Mouse (Mus musculus) brain, embryonic 14.5 days (tissue): ENCODE data around the gene Ogfod1. TPM values are rescaled to one million over a fixed set of nuclear protein-coding genes. Genes with fewer than 3 reads are reported as not detected.

Source experiments
- DNase-seq: peaks from one replicate; pipeline ENCODE4 v3.0.0-alpha.2; 2011; ENCODE audit warnings: low read depth
- CTCF ChIP-seq: fragments of 200-500 bp; IDR thresholded peaks from 2 replicates; pipeline ENCODE4 v1.5.1; 2012; ENCODE audit warnings: inconsistent platforms, mild to moderate bottlenecking, moderate library complexity, borderline replicate concordance; ENCODE audit not compliant: insufficient read depth, insufficient read length; ENCODE audit errors: extremely low read depth
- POLR2A ChIP-seq: fragments of 200-500 bp; IDR thresholded peaks from 2 replicates; pipeline ENCODE4 v1.6.1; 2012; ENCODE audit warnings: mild to moderate bottlenecking, inconsistent platforms, borderline replicate concordance; ENCODE audit not compliant: poor library complexity, insufficient read depth, insufficient read length, severe bottlenecking; ENCODE audit errors: extremely low read depth
- polyA plus RNA-seq: library from polyadenylated mRNA; depleted of rRNA; stranded (reverse); fragments of >200 nt; gene quantifications from 2 replicates; pipeline ENCODE4 v1.2.3, GENCODE M21; 2012; rRNA removed

The Ogfod1 gene
- polyA plus RNA-seq, 1 experiment: 13.4 TPM

GRCm38 (mm10) chr8:94094281-94094680 lies 57.3 kb downstream of the Ogfod1 start:
- TF ChIP-seq POLR2A: no peak
- no peak for TF ChIP-seq CTCF
- DNase-seq: no peak

- peak; percentile 100 for DNase-seq
- TF ChIP-seq POLR2A (peak; percentile 53; the same call in 1 of the 2 replicates), CTCF (peak; percentile 33; the same call in 1 of the 2 replicates)
Observed at GRCm38 (mm10) chr8:94098081-94098974, 61.3 kb downstream of the Ogfod1 start, which contains the start of gene Bbs2. Bbs2 (minus strand) TSS chr8:94098928.

- DNase-seq: peak; percentile 71
- TF ChIP-seq POLR2A: no peak
- TF ChIP-seq CTCF: no peak
Observed at GRCm38 (mm10) chr8:94098996-94099395, 62.0 kb downstream of the Ogfod1 start.

GRCm38 (mm10) chr8:94104146-94104545 lies 67.1 kb downstream of the Ogfod1 start:
- TF ChIP-seq CTCF (peak; percentile 27; the same call in 1 of the 2 replicates), POLR2A (no peak)
- DNase-seq: peak; percentile 58

GRCm38 (mm10) chr8:94107871-94108270 lies 70.9 kb downstream of the Ogfod1 start:
- no peak for DNase-seq
- TF ChIP-seq POLR2A: no peak
- TF ChIP-seq CTCF: no peak

- TF ChIP-seq CTCF: no peak
- no peak for TF ChIP-seq POLR2A
- DNase-seq: no peak
Observed at GRCm38 (mm10) chr8:94109396-94109795, 72.4 kb downstream of the Ogfod1 start.

- DNase-seq: no peak
- no peak for TF ChIP-seq POLR2A
- TF ChIP-seq CTCF: no peak
Observed at GRCm38 (mm10) chr8:94109835-94110234, 72.8 kb downstream of the Ogfod1 start.

GRCm38 (mm10) chr8:94110526-94111177 lies 73.7 kb downstream of the Ogfod1 start:
- no peak for DNase-seq
- TF ChIP-seq CTCF (no peak), POLR2A (no peak)

- TF ChIP-seq CTCF: no peak
- no peak for TF ChIP-seq POLR2A
Observed at GRCm38 (mm10) chr8:94113435-94113834, 76.4 kb downstream of the Ogfod1 start.

GRCm38 (mm10) chr8:94113972-94114371 lies 77.0 kb downstream of the Ogfod1 start:
- DNase-seq: no peak
- TF ChIP-seq POLR2A (no peak), CTCF (no peak)

More at GRCm38 (mm10) chr8:94113435-94113834, 76.4 kb downstream of the Ogfod1 start:
- DNase-seq: no peak

Other genes with a start within 250 kb of the Ogfod1 start
- 323 and 443 TPM in 2 replicates for gene Gnao1, start 227.2 kb upstream of the Ogfod1 start, polyA plus RNA-seq
- gene Amfr, start 24.4 kb upstream of the Ogfod1 start, polyA plus RNA-seq: 94.9 and 112 TPM in 2 replicates
- gene Nudt21, start 167 bp upstream of the Ogfod1 start, polyA plus RNA-seq: 70.7 and 73.4 TPM in 2 replicates
- 55.5 and 62.9 TPM in 2 replicates for gene Bbs2, start 61.7 kb downstream of the Ogfod1 start, polyA plus RNA-seq
- gene Mt4, start 100.0 kb downstream of the Ogfod1 start, polyA plus RNA-seq: not detected in 2 replicates
- 139 and 158 TPM in 2 replicates for gene Mt3, start 115.4 kb downstream of the Ogfod1 start, polyA plus RNA-seq
- 15.6 and 32.2 TPM in 2 replicates for gene Mt2, start 135.5 kb downstream of the Ogfod1 start, polyA plus RNA-seq
- 38.9 and 76.5 TPM in 2 replicates for gene Mt1, start 141.9 kb downstream of the Ogfod1 start, polyA plus RNA-seq
- 54.7 and 61.0 TPM in 2 replicates for gene Nup93, start 177.4 kb downstream of the Ogfod1 start, polyA plus RNA-seq